Mouse (Mus musculus) liver, embryonic 11.5 days (tissue): Measurements from ENCODE around the gene Thada. TPM values are rescaled to one million over a fixed set of nuclear protein-coding genes. Genes with fewer than 3 reads are reported as not detected.

Experiments
- ATAC-seq: fragments of 200-750 bp; cut with Nextera tagmentation; replicated peaks from 2 replicates; pipeline ENCODE4 v1.8.0; 2017; ENCODE audit warnings: moderate number of reproducible peaks, mild to moderate bottlenecking, moderate TSS enrichment, moderate library complexity; ENCODE audit not compliant: low FRiP score
- DNase-seq: peaks from one replicate; pipeline ENCODE4 v3.0.0-alpha.2; 2017; ENCODE audit warnings: low spot score
- H3K27ac ChIP-seq: fragments of 300-500 bp; sonication (generic); 2 replicates; pipeline ENCODE4 v1.5.1; 2014; ENCODE audit warnings: mild to moderate bottlenecking, low read depth, low read length, control low read depth
- H3K27me3 ChIP-seq: fragments of 300-500 bp; sonication (generic); replicated peaks from 2 replicates; pipeline ENCODE4 v1.6.1; 2014; ENCODE audit warnings: low read length, mixed read lengths; ENCODE audit not compliant: control insufficient read depth, insufficient read depth
- H3K36me3 ChIP-seq: fragments of 300-500 bp; sonication (generic); 2 replicates; pipeline ENCODE4 v1.6.1; 2014; ENCODE audit warnings: mild to moderate bottlenecking, low read length, moderate library complexity, mixed read lengths; ENCODE audit not compliant: control insufficient read depth, insufficient read depth
- H3K4me1 ChIP-seq: fragments of 300-500 bp; sonication (generic); replicated peaks from 2 replicates; pipeline ENCODE4 v1.6.1; 2014; ENCODE audit warnings: low read length, mixed read lengths; ENCODE audit not compliant: control insufficient read depth, insufficient read depth
- H3K4me2 ChIP-seq: fragments of 300-500 bp; sonication (generic); 2 replicates; pipeline ENCODE4 v1.6.1; 2014; ENCODE audit warnings: mild to moderate bottlenecking, control low read depth, moderate library complexity
- H3K4me3 ChIP-seq: fragments of 300-500 bp; sonication (generic); 2 replicates; pipeline ENCODE4 v1.5.1; 2014; ENCODE audit warnings: low read depth, low read length, control low read depth
- H3K9ac ChIP-seq: fragments of 300-500 bp; sonication (generic); 2 replicates; pipeline ENCODE4 v1.6.1; 2014; ENCODE audit warnings: low read depth, low read length, control low read depth
- H3K9me3 ChIP-seq: fragments of 300-500 bp; sonication (generic); 2 replicates; pipeline ENCODE4 v1.6.1; 2016; ENCODE audit warnings: low read length, inconsistent platforms, mixed read lengths; ENCODE audit not compliant: control insufficient read depth
- WGBS: fragments of 180-500 bp; shearing (Covaris S2); extraction: QIAGEN DNeasy Blood & Tissue Kit; methylation state at CpG from one replicate; pipeline ENCODE4 v1.1.7; 2014; 5-methylcytosine and 5-hydroxymethylcytosine counted together
- polyA plus RNA-seq: library from polyadenylated mRNA; unstranded; fragments of >200 nt; fragmentation: Nextera tagmentation; extraction: Ambion mirVana; gene quantifications from 2 replicates; pipeline ENCODE4 v1.2.1, GENCODE M21; 2014

The Thada gene
- polyA plus RNA-seq, 1 experiment from 2014 or later, result 12.3 TPM

GRCm38 (mm10) chr17:84181502-84182310, 284.3 kb downstream of the Thada start:
- peaks cover 43% of the 10 kb centered on the region for H3K4me1 ChIP-seq
- no peaks in the 10 kb centered on the region for H3K27me3 ChIP-seq
- ATAC-seq, result no peak
- H3K9me3 ChIP-seq, result no peaks in the 10 kb centered on the region
- peak; percentile 67 for DNase-seq
- 33% methylated on average over 18 of the region's 18 CpGs for WGBS
- peak overlapping the region; percentile 66 for H3K9ac ChIP-seq
- H3K4me3 ChIP-seq, result peak overlapping the region; percentile 47
- H3K27ac ChIP-seq, result peak overlapping the region; percentile 92
- H3K4me2 ChIP-seq, result peak overlapping the region; percentile 71
- peaks cover 17% of the 10 kb centered on the region for H3K36me3 ChIP-seq

DNA sequence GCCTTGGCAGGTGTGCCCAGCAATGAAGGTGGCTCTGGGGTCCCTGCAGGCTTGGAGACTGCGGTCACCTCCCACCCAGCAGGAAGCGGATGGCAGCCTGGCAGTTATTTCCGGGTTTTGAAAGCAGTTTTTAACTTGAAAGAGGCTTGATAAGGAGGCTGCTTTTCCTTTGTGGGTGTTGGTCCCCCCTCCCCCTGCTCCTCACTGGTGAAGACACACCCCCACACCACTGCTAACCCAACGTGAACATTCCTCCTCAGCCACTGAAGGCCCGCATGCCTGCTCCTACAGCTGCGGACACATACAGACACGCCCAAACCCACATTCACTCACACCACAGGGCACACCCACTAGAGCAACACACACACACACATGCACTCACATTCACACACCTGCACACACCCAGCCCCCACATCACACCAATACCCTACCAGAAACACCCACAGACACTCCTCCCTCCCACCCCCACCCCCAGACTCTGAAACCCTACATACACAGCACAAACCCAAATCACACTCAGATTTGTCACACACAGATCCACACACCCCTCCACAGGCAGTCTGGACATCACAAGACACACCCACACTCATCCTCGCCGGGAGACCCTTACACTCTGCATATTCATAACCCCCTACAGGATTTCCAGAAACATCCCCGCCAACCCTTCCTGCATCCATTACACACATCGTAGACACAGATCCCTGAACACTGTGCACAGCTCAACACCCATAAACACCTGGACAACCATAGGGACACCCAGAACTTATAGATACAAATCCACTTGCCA, 285.1 kb downstream of the Thada start:
- ATAC-seq (peak; percentile 48), DNase-seq (peak; percentile 56)
- Histone ChIP-seq H3K4me3 (peak overlapping the region; percentile 47), H3K27ac (peak overlapping the region; percentile 92), H3K27me3 (no peaks in the 10 kb centered on the region), H3K4me1 (peaks cover 47% of the 10 kb centered on the region), H3K36me3 (peaks cover 10% of the 10 kb centered on the region), H3K9ac (peak overlapping the region; percentile 66), H3K9me3 (no peaks in the 10 kb centered on the region), H3K4me2 (peak overlapping the region; percentile 71)
- 20% methylated on average over 11 of the region's 11 CpGs for WGBS

DNA sequence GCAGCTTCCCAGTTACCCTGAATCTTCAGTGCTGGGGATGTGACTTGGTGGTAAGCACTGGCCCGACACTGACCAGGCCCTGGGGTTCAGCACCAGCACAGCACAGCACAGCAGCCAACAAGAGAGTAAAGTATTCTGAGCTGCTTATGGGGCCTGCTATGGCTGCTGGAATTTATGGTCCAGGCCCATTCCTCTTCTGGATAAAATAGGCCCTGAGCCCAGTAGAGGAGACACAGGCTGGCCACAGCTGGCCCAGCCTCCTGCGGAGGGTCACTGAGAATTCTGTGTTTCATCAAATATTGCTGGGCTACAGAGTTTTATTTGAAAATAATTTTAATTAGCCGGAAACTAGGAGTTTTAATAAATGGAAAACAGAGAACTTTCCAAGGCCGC, 286.0 kb downstream of the Thada start:
- peaks cover 47% of the 10 kb centered on the region for H3K4me1 ChIP-seq
- no peaks in the 10 kb centered on the region for H3K27me3 ChIP-seq
- H3K36me3 ChIP-seq, result peaks cover 2% of the 10 kb centered on the region; the same call in 1 of the 2 replicates
- H3K9me3 ChIP-seq, result no peaks in the 10 kb centered on the region
- DNase-seq, result peak; percentile 31
- peak overlapping the region; percentile 92 for H3K27ac ChIP-seq
- WGBS, result 76% methylated on average over 4 of the region's 4 CpGs
- no peak for ATAC-seq
- no peak overlapping the region for H3K4me3 ChIP-seq
- peak overlapping the region; percentile 71 for H3K4me2 ChIP-seq
- no peak overlapping the region; the same call in 1 of the 2 replicates for H3K9ac ChIP-seq

- H3K4me2 ChIP-seq, result no peak overlapping the region
Observed at GRCm38 (mm10) chr17:84179026-84179972, 286.7 kb downstream of the Thada start.

DNA sequence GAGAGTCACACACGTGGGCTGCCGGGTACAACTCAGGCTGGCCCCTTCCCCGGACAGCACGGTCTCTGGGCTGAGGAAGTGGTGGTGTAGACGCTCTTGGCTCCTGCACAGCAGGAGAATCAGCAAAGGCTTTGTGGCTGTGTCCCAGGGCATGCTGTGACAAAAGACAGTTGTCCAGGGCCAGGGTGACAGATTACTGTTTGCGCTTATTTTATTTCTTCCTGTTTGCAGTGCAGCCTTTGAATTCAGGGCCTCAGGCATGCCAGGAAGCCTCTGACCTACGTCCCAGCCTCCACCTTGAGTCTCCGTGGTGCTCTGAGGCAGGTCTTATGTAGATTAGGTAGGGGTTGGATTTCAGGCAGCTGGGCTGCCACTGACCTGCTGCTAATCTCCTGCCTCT, 288.5 kb downstream of the Thada start:
- H3K9ac ChIP-seq, result no peak overlapping the region
- no peak for ATAC-seq

More at GRCm38 (mm10) chr17:84179026-84179972, 286.7 kb downstream of the Thada start:
- ATAC-seq (no peak), DNase-seq (peak; percentile 31)
- Histone ChIP-seq H3K4me3 (no peak overlapping the region), H3K9ac (no peak overlapping the region), H3K27me3 (no peaks in the 10 kb centered on the region), H3K9me3 (no peaks in the 10 kb centered on the region), H3K36me3 (no peaks in the 10 kb centered on the region), H3K4me1 (peaks cover 47% of the 10 kb centered on the region), H3K27ac (no peak overlapping the region; the same call in 1 of the 2 replicates)
- 83% methylated on average over 17 of the region's 17 CpGs for WGBS

GRCm38 (mm10) chr17:84176446-84176845, 289.6 kb downstream of the Thada start:
- no peaks in the 10 kb centered on the region for H3K9me3 ChIP-seq
- H3K27ac ChIP-seq, result no peak overlapping the region
- peaks cover 25% of the 10 kb centered on the region for H3K4me1 ChIP-seq
- no peak overlapping the region for H3K4me2 ChIP-seq
- no peak for ATAC-seq
- no peaks in the 10 kb centered on the region for H3K27me3 ChIP-seq
- WGBS, result 81% methylated on average over 7 of the region's 7 CpGs
- DNase-seq, result no peak
- H3K36me3 ChIP-seq, result no peaks in the 10 kb centered on the region
- H3K4me3 ChIP-seq, result no peak overlapping the region
- no peak overlapping the region for H3K9ac ChIP-seq

More for the DNA sequence above, 288.5 kb downstream of the Thada start:
- Histone ChIP-seq H3K4me3 (no peak overlapping the region), H3K9me3 (no peaks in the 10 kb centered on the region), H3K4me2 (no peak overlapping the region), H3K27me3 (no peaks in the 10 kb centered on the region), H3K27ac (no peak overlapping the region; the same call in 1 of the 2 replicates), H3K4me1 (peaks cover 35% of the 10 kb centered on the region), H3K36me3 (no peaks in the 10 kb centered on the region)
- 40% methylated on average over 8 of the region's 8 CpGs for WGBS
- peak; percentile 34 for DNase-seq

DNA sequence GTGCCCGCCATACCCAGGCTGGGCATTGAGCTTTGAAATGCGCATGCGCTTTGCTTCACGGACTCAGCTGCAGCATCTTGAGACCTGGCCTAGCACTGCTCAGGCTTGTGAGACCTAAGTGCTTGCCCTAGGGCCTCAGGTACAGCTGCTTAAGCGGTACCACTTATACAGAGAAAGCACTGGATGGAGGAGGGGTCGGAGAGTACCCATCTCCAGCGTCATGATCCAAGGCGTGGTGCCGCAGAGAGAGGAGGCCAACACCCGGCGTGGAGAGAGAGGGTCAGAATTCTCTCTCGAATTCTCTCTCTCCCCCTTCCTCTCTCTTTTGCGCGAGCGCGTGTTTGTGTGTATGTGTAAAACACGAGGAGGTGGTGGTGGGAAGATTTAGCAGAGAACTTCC, 290.8 kb downstream of the Thada start:
- Histone ChIP-seq H3K36me3 (no peaks in the 10 kb centered on the region), H3K9ac (no peak overlapping the region), H3K4me3 (no peak overlapping the region), H3K4me1 (peaks cover 13% of the 10 kb centered on the region; the same call in 1 of the 2 replicates), H3K27ac (no peak overlapping the region), H3K9me3 (no peaks in the 10 kb centered on the region), H3K4me2 (no peak overlapping the region), H3K27me3 (no peaks in the 10 kb centered on the region)
- ATAC-seq (no peak), DNase-seq (no peak)
- WGBS, result 97% methylated on average over 17 of the region's 17 CpGs

DNA sequence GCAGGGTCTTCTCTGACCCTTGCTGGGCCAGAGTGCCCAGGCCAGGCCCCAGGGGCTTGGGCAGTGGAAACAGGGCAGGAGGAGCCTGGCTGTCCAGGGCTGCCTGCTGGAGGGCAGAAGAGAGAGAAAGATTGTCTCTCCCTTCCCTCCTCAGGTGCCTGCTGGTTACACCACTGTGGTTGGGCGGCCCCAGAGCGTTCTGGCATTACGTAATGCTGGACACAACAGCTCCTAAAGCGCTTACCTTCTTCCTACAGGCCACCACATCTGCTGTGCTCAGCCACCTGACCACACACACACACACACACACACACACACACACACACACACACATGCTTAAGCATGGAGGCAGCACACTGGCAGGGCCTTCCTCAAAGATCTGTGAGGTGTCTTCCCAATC, 298.6 kb downstream of the Thada start:
- WGBS, result 86% methylated on average over 4 of the region's 4 CpGs
- Histone ChIP-seq H3K27me3 (no peaks in the 10 kb centered on the region), H3K36me3 (no peaks in the 10 kb centered on the region), H3K27ac (no peak overlapping the region), H3K4me1 (peaks cover 4% of the 10 kb centered on the region; the same call in 1 of the 2 replicates), H3K4me2 (no peak overlapping the region), H3K9ac (no peak overlapping the region), H3K9me3 (no peaks in the 10 kb centered on the region), H3K4me3 (no peak overlapping the region)
- ATAC-seq, result 0 out of 2 replicates have a peak, but pooled peaks have one; percentile 26
- DNase-seq, result peak; percentile 29
